Mouse (Mus musculus): ENCODE results near the gene Cyp2b13.
"Not testable (repeated sequence)": the region's sequence is repeated elsewhere in the genome, so short reads cannot be mapped to it uniquely, and the experiment has no call there.

Gene Cyp2b13

DNA sequence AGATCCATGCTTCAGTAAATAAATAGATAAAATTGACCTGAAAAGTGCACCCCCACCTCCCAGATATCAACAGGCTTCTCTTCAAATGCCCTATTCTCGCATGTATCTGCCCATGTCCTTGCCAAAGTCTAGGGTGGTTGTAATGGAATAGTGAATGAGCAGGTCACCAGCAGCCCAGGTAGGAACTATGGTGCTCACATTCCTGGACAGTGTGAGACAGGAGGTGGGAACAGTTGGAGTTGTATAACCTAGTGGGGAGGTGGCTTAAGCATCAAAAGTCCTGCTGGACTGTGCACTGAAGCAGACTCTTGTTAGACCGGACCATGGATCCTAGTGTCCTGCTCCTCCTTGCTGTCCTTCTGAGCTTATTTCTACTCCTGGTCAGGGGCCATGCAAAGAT lies at the start of gene Cyp2b13:
Cyp2b13 (plus strand) TSS at position 301 of the 400 bp plus-strand sequence.
- DNase-seq (ENCODE audit: low read depth, low spot score), result not testable (repeated sequence)

DNA sequence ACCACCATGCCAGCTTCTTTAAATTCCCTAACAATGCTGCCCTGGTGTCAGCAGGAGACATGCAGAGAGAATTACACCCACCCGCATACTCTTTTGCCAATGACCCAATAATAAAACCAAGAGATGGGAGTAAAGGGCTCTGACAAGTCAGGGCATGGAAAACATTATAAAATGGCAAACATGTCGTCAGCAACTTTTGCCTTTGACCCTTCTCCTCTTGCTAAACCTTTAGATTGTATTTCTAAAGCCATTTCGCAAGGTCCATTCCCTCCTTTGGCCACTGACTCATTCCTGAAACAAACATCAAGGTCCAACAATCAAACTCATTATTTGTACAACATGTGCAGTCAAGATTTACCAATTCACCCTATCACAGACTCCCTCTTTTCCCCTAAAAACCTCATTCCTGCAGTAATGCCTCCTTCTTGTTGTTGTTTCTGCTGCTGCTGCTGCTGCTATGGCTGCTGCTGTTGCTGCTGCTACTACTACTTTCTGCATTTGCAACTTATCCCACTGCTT lies 41.4 kb upstream of the Cyp2b13 start:
- not testable (repeated sequence) for DNase-seq (ENCODE audit: low read depth, low spot score)

GRCm38 (mm10) chr7:26054885-26055630 lies 6.2 kb upstream of the Cyp2b13 start:
- not testable (repeated sequence) for DNase-seq (ENCODE audit: low read depth, low spot score)

GRCm38 (mm10) chr7:26071677-26072076 lies 10.4 kb downstream of the Cyp2b13 start:
- not testable (repeated sequence) for DNase-seq (ENCODE audit: low read depth, low spot score)

DNA sequence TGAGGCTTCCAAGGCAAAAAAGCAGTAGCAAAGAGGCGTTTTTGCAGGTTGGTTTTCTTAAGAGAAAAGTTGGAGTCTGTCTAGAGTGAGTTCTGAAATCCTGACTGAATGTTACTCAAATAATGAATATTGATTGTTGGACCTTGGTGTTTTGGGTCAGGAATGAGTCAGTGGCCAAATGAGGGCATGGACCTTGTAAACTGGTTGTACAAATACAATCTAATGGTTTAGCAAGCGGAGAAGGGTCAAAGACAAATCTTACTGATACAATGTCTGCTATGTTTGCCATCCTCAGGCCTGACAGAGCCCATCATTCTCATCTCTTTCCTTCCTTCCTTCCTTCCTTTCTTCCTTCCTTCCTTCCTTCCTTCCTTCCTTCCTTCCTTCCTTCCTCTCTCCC lies 21.3 kb downstream of the Cyp2b13 start:
- DNase-seq (ENCODE audit: low read depth, low spot score), result no peak

DNA sequence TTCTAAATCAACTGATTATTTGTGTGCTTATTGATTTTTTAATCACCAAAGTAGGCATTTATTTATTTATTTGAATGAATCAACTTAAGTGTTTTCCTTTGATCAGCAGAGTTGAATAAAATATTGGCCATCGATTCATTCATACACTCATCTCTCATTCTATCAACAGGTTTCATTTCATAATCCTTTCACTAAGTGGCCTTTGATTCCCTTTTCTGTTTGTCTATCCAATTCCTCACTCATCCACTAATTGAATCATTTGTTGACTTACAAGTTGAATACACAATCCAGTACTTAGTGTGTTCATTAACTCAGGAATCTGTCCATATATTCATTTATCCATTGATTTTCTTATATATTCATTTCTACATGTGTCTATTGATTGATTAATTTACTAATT lies 26.1 kb downstream of the Cyp2b13 start:
- DNase-seq (ENCODE audit: low read depth, low spot score), result no peak

GRCm38 (mm10) chr7:26088578-26088977 lies 27.3 kb downstream of the Cyp2b13 start:
- not testable (repeated sequence) for DNase-seq (ENCODE audit: low read depth, low spot score)

DNA sequence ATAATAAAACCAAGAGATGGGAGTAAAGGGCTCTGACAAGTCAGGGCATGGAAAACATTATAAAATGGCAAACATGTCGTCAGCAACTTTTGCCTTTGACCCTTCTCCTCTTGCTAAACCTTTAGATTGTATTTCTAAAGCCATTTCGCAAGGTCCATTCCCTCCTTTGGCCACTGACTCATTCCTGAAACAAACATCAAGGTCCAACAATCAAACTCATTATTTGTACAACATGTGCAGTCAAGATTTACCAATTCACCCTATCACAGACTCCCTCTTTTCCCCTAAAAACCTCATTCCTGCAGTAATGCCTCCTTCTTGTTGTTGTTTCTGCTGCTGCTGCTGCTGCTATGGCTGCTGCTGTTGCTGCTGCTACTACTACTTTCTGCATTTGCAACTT lies 78.3 kb downstream of the Cyp2b13 start:
- DNase-seq (ENCODE audit: low read depth, low spot score), result not testable (repeated sequence)

DNA sequence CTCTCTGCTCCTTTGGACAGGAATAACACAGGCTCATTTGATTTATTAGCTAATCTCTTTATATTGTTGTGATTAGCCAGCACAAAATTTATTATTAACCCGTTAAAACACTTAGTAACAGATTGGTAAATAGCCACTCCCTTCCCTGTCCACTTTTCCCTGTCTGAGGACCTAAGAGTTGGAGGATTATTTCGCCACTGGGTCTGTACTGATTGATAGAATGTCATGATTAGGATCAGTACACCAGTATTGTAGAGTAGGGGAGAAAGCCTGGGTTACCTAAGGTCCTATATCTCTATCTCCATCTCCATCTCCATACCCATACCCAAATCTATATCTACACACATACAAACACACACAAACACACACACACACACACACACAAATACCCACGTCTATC lies 82.4 kb downstream of the Cyp2b13 start:
- not testable (repeated sequence) for DNase-seq (ENCODE audit: low read depth, low spot score)

Measured in brain, embryonic 18.5 days (tissue).